12 mouse cellular contexts compared by ENCODE assay signal in the genomic region with DNA sequence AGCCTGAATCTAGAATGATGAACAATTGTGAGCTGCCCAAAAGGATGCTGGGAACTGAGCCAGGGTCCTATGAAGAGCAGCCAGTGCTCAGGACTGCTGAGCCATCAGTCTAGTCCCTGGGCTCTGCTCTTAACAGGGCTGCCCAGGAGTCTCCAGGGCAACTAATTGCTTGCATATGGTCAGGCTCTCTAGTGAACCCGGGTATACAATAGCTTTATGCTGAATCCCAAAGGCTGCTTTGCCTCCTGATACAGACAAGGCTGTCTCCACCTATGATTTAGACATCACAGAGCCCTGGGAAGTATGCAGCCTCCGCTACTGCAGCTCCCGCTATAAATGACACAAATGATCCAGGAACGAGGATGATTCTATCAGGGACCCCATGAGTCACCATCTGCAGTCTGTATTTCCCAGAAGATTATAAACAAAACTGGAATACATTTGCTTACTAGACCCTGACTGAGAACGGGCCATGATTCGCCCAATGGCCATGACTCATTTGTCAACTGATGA. TPM values are rescaled to one million over a fixed set of nuclear protein-coding genes. Genes with fewer than 3 reads are reported as not detected.
DNase-seq lines count a peak whose midpoint lies in the region; ATAC-seq lines count a peak whose summit lies in the region.
"Had no signal": no experiment of that assay in that cellular context is flagged by ENCODE, and none has a peak within 500 bp of the region (broad histone marks: within the 10 kb centered on the region; RNA-seq: fewer than 3 reads in every experiment).

No protein-coding gene starts in this region.

- no peak overlapping the region for H3K4me3 ChIP-seq in heart, embryonic 12.5 days
- no peak overlapping the region for H3K4me3 ChIP-seq in heart, embryonic 11.5 days (ENCODE audit: low read depth, low read length)
- H3K4me3 ChIP-seq in hindbrain, embryonic 14.5 days (replicated peaks; ENCODE audit: low read length), result no peak overlapping the region
- H3K4me3 ChIP-seq in neural tube, embryonic 12.5 days, result no peak overlapping the region
- H3K4me3 ChIP-seq: embryonic facial prominence, embryonic 12.5 days; intestine, embryonic 15.5 days had no signal

- no peak overlapping the region for H3K9ac ChIP-seq in heart, embryonic 12.5 days
- H3K9ac ChIP-seq in heart, embryonic 11.5 days (ENCODE audit: low read depth, low read length), result no peak overlapping the region
- H3K9ac ChIP-seq in hindbrain, embryonic 14.5 days, result peak overlapping the region; percentile 4; the same call in 1 of the 2 replicates
- H3K9ac ChIP-seq in neural tube, embryonic 12.5 days, result no peak overlapping the region
- H3K9ac ChIP-seq: embryonic facial prominence, embryonic 12.5 days; intestine, embryonic 15.5 days; lung, embryonic 14.5 days had no signal

- peaks cover 26% of the 10 kb centered on the region for H3K4me1 ChIP-seq in heart, embryonic 12.5 days (replicated peaks)
- peaks cover 18% of the 10 kb centered on the region for H3K4me1 ChIP-seq in heart, embryonic 11.5 days (ENCODE audit: control insufficient read depth, insufficient read depth, low read length)
- peaks cover 6% of the 10 kb centered on the region; the same call in 1 of the 2 replicates for H3K4me1 ChIP-seq in hindbrain, embryonic 14.5 days (replicated peaks; ENCODE audit: control insufficient read depth, insufficient read depth, low read length)
- peaks cover 25% of the 10 kb centered on the region for H3K4me1 ChIP-seq in neural tube, embryonic 12.5 days

- no peak overlapping the region for H3K27ac ChIP-seq in heart, embryonic 12.5 days (ENCODE audit: poor library complexity, severe bottlenecking)
- H3K27ac ChIP-seq in heart, embryonic 11.5 days (ENCODE audit: low read depth, low read length), result no peak overlapping the region
- peak overlapping the region; percentile 32 for H3K27ac ChIP-seq in hindbrain, embryonic 14.5 days
- peak overlapping the region; percentile 23; the same call in 1 of the 2 replicates for H3K27ac ChIP-seq in neural tube, embryonic 12.5 days
- H3K27ac ChIP-seq: embryonic facial prominence, embryonic 12.5 days; intestine, embryonic 15.5 days had no signal

- no peaks in the 10 kb centered on the region for H3K9me3 ChIP-seq in heart, embryonic 12.5 days (replicated peaks)
- no peaks in the 10 kb centered on the region for H3K9me3 ChIP-seq in heart, embryonic 11.5 days (replicated peaks; ENCODE audit: control insufficient read depth, low read length)
- no peaks in the 10 kb centered on the region for H3K9me3 ChIP-seq in hindbrain, embryonic 14.5 days (ENCODE audit: control insufficient read depth, low read length)
- no peaks in the 10 kb centered on the region for H3K9me3 ChIP-seq in neural tube, embryonic 12.5 days
- H3K9me3 ChIP-seq: embryonic facial prominence, embryonic 12.5 days; intestine, embryonic 15.5 days had no signal

- peak; percentile 41; the same call in 1 of the 2 replicates for ATAC-seq in heart, embryonic 12.5 days (ENCODE audit: insufficient number of reproducible peaks, low FRiP score)
- ATAC-seq in heart, embryonic 11.5 days (replicated peaks; ENCODE audit: insufficient number of reproducible peaks, low FRiP score, low TSS enrichment), result no peak
- peak; percentile 73 for ATAC-seq in hindbrain, embryonic 14.5 days (ENCODE audit: low FRiP score)
- peak; percentile 78 for ATAC-seq in neural tube, embryonic 12.5 days (ENCODE audit: low FRiP score, low read depth)
- ATAC-seq: intestine, embryonic 15.5 days had no signal

- 53% methylated on average over 6 of the region's 6 CpGs for WGBS in heart, embryonic 12.5 days
- 51% methylated on average over 6 of the region's 6 CpGs for WGBS in heart, embryonic 11.5 days (ENCODE audit: insufficient replicate concordance)
- 12% methylated on average over 6 of the region's 6 CpGs for WGBS in hindbrain, embryonic 14.5 days
- 20% methylated on average over 6 of the region's 6 CpGs for WGBS in neural tube, embryonic 12.5 days

- H3K27me3 ChIP-seq in heart, embryonic 12.5 days (replicated peaks), result no peaks in the 10 kb centered on the region
- H3K27me3 ChIP-seq in heart, embryonic 11.5 days (ENCODE audit: control insufficient read depth, insufficient read depth, low read length), result no peaks in the 10 kb centered on the region
- no peaks in the 10 kb centered on the region for H3K27me3 ChIP-seq in hindbrain, embryonic 14.5 days (ENCODE audit: control insufficient read depth, insufficient read depth, low read length)
- H3K27me3 ChIP-seq in neural tube, embryonic 12.5 days (replicated peaks), result no peaks in the 10 kb centered on the region
- H3K27me3 ChIP-seq: embryonic facial prominence, embryonic 12.5 days; intestine, embryonic 15.5 days had no signal

- DNase-seq in embryo, embryonic 10 days (ENCODE audit: low spot score), result peak; percentile 78
- DNase-seq in hindbrain, embryonic 14.5 days (ENCODE audit: low spot score), result peak; percentile 38
- no peak for DNase-seq in layer of hippocampus, postnatal 36 days
- DNase-seq in left cerebral cortex, adult 11 months (ENCODE audit: low spot score), result no peak
- no peak for DNase-seq in kidney, postnatal 25 days
- DNase-seq: heart, adult 18-20 months; lung, embryonic 14.5 days had no signal

- H3K36me3 ChIP-seq in heart, embryonic 12.5 days, result no peaks in the 10 kb centered on the region
- no peaks in the 10 kb centered on the region for H3K36me3 ChIP-seq in heart, embryonic 11.5 days (ENCODE audit: control insufficient read depth, insufficient read depth, low read length)
- peaks cover 9% of the 10 kb centered on the region; the same call in 1 of the 2 replicates for H3K36me3 ChIP-seq in hindbrain, embryonic 14.5 days (replicated peaks; ENCODE audit: control insufficient read depth, insufficient read depth)
- H3K36me3 ChIP-seq in neural tube, embryonic 12.5 days, result no peaks in the 10 kb centered on the region; the same call in 1 of the 2 replicates
- H3K36me3 ChIP-seq: embryonic facial prominence, embryonic 12.5 days; intestine, embryonic 15.5 days had no signal

- H3K4me2 ChIP-seq in heart, embryonic 12.5 days, result no peak overlapping the region
- no peak overlapping the region for H3K4me2 ChIP-seq in heart, embryonic 11.5 days
- H3K4me2 ChIP-seq in hindbrain, embryonic 14.5 days (replicated peaks), result no peak overlapping the region
- no peak overlapping the region for H3K4me2 ChIP-seq in neural tube, embryonic 12.5 days (replicated peaks)
- H3K4me2 ChIP-seq: embryonic facial prominence, embryonic 12.5 days; intestine, embryonic 15.5 days; lung, embryonic 14.5 days had no signal

RNA-seq across cellular contexts. Expression of gene Slc37a1, which starts 22.7 kb away (rescaled TPM):
- polyA plus RNA-seq in heart, embryonic 12.5 days (2016; fragmentation: Nextera tagmentation; extraction: Ambion mirVana), result 5.5 TPM in 2 replicates
- 4.6 TPM in 2 replicates for polyA plus RNA-seq in heart, embryonic 11.5 days (2014; fragmentation: Nextera tagmentation; extraction: Ambion mirVana)
- polyA plus RNA-seq in hindbrain, embryonic 14.5 days (2014; fragmentation: Nextera tagmentation; extraction: Ambion mirVana), result 10.4 and 11.6 TPM in 2 replicates
- 15.9 and 19.4 TPM in 2 replicates for polyA plus RNA-seq in neural tube, embryonic 12.5 days (2016; fragmentation: Nextera tagmentation; extraction: Ambion mirVana)
- total RNA-seq in layer of hippocampus, postnatal 36 days (2021), result 1 to 10 TPM; 5.4 to 7.1 TPM

RNA-seq across cellular contexts. Expression of gene Rsph1, which starts 32.2 kb away (rescaled TPM):
- polyA plus RNA-seq in heart, embryonic 12.5 days (2016; fragmentation: Nextera tagmentation; extraction: Ambion mirVana), result 1.6 and 1.8 TPM in 2 replicates
- 1.7 and 1.9 TPM in 2 replicates for polyA plus RNA-seq in heart, embryonic 11.5 days (2014; fragmentation: Nextera tagmentation; extraction: Ambion mirVana)
- polyA plus RNA-seq in hindbrain, embryonic 14.5 days (2014; fragmentation: Nextera tagmentation; extraction: Ambion mirVana), result 3.5 and 5.0 TPM in 2 replicates
- 1.2 and 1.9 TPM in 2 replicates for polyA plus RNA-seq in neural tube, embryonic 12.5 days (2016; fragmentation: Nextera tagmentation; extraction: Ambion mirVana)
- total RNA-seq in layer of hippocampus, postnatal 36 days (2021), result 10 to 100 TPM; 10.8 to 14.3 TPM

Comparison
In these comparisons a context has a peak if more than half of its experiments do, and no peak if none do; other contexts are left out.
1. H3K27ac ChIP-seq: peak in hindbrain, embryonic 14.5 days (single experiment) and neural tube, embryonic 12.5 days (single experiment); none in heart, embryonic 12.5 days (single experiment) and heart, embryonic 11.5 days (single experiment).
2. DNase-seq: peak in embryo, embryonic 10 days (single experiment) and hindbrain, embryonic 14.5 days (single experiment); none in layer of hippocampus, postnatal 36 days (0 of 2), left cerebral cortex, adult 11 months (single experiment) and kidney, postnatal 25 days (0 of 2).